In genomic region chr2:174283341-174283740, GRCm38 (mm10) we compare ENCODE assay signal across 8 mouse cellular contexts. TPM values are rescaled to one million over a fixed set of nuclear protein-coding genes. Genes with fewer than 3 reads are reported as not detected.
DNase-seq lines count a peak whose midpoint lies in the region; ATAC-seq lines count a peak whose summit lies in the region.

No protein-coding gene starts in this region.

- H3K4me2 ChIP-seq in heart, embryonic 13.5 days = peak overlapping the region; percentile 61
- H3K4me2 ChIP-seq in hindbrain, embryonic 16.5 days (ENCODE audit: low read length) = peak overlapping the region; percentile 54
- H3K4me2 ChIP-seq in midbrain, embryonic 14.5 days (ENCODE audit: low read length) = peak overlapping the region; percentile 45

- H3K4me3 ChIP-seq in heart, embryonic 13.5 days = peak overlapping the region; percentile 35
- peak overlapping the region; percentile 55 for H3K4me3 ChIP-seq in embryonic facial prominence, embryonic 10.5 days
- peak overlapping the region; percentile 30 for H3K4me3 ChIP-seq in hindbrain, embryonic 16.5 days (ENCODE audit: low read length)
- no peak overlapping the region; the same call in 1 of the 2 replicates for H3K4me3 ChIP-seq in midbrain, embryonic 14.5 days (replicated peaks; ENCODE audit: low read depth, low read length)

- no peak overlapping the region for H3K27ac ChIP-seq in heart, embryonic 13.5 days (replicated peaks)
- H3K27ac ChIP-seq in embryonic facial prominence, embryonic 10.5 days (replicated peaks) = no peak overlapping the region
- no peak overlapping the region for H3K27ac ChIP-seq in hindbrain, embryonic 16.5 days (ENCODE audit: low read depth, low read length)
- H3K27ac ChIP-seq in midbrain, embryonic 14.5 days (replicated peaks; ENCODE audit: low read depth, low read length) = no peak overlapping the region

- peaks cover 96% of the 10 kb centered on the region for H3K36me3 ChIP-seq in heart, embryonic 13.5 days
- peaks cover 100% of the 10 kb centered on the region for H3K36me3 ChIP-seq in embryonic facial prominence, embryonic 10.5 days (replicated peaks)
- H3K36me3 ChIP-seq in hindbrain, embryonic 16.5 days (ENCODE audit: control insufficient read depth, insufficient read depth, low read length) = peaks cover 36% of the 10 kb centered on the region
- peaks cover 61% of the 10 kb centered on the region for H3K36me3 ChIP-seq in midbrain, embryonic 14.5 days (ENCODE audit: control insufficient read depth, insufficient read depth, low read length)

- peaks cover 10% of the 10 kb centered on the region for H3K4me1 ChIP-seq in heart, embryonic 13.5 days
- peaks cover 12% of the 10 kb centered on the region; the same call in 1 of the 2 replicates for H3K4me1 ChIP-seq in embryonic facial prominence, embryonic 10.5 days
- H3K4me1 ChIP-seq in hindbrain, embryonic 16.5 days (ENCODE audit: control insufficient read depth, insufficient read depth, low read depth, low read length) = peaks cover 11% of the 10 kb centered on the region
- no peaks in the 10 kb centered on the region for H3K4me1 ChIP-seq in midbrain, embryonic 14.5 days (ENCODE audit: control insufficient read depth, insufficient read depth, low read length)

- H3K9ac ChIP-seq in heart, embryonic 13.5 days = no peak overlapping the region
- no peak overlapping the region for H3K9ac ChIP-seq in hindbrain, embryonic 16.5 days (ENCODE audit: low read depth, low read length)
- no peak overlapping the region for H3K9ac ChIP-seq in midbrain, embryonic 14.5 days (replicated peaks; ENCODE audit: low read length)

- no peak for ATAC-seq in heart, embryonic 13.5 days (ENCODE audit: extremely low read depth, insufficient number of reproducible peaks, low FRiP score, low TSS enrichment)
- no peak for ATAC-seq in hindbrain, embryonic 16.5 days
- ATAC-seq in midbrain, embryonic 14.5 days (ENCODE audit: low FRiP score, low TSS enrichment) = no peak

- WGBS in heart, embryonic 13.5 days = 50% methylated on average over 11 of the region's 11 CpGs
- WGBS in embryonic facial prominence, embryonic 10.5 days = 50% methylated on average over 11 of the region's 11 CpGs
- 50% methylated on average over 11 of the region's 11 CpGs for WGBS in hindbrain, embryonic 16.5 days
- 51% methylated on average over 11 of the region's 11 CpGs for WGBS in midbrain, embryonic 14.5 days

- peaks cover 31% of the 10 kb centered on the region; the same call in 1 of the 2 replicates for H3K9me3 ChIP-seq in heart, embryonic 13.5 days
- H3K9me3 ChIP-seq in embryonic facial prominence, embryonic 10.5 days = peaks cover 39% of the 10 kb centered on the region
- H3K9me3 ChIP-seq in hindbrain, embryonic 16.5 days (ENCODE audit: control insufficient read depth, low read length) = peaks cover 22% of the 10 kb centered on the region
- H3K9me3 ChIP-seq in midbrain, embryonic 14.5 days (ENCODE audit: control insufficient read depth, low read length) = peaks cover 24% of the 10 kb centered on the region

- peaks cover 63% of the 10 kb centered on the region for H3K27me3 ChIP-seq in heart, embryonic 13.5 days (replicated peaks)
- H3K27me3 ChIP-seq in embryonic facial prominence, embryonic 10.5 days (replicated peaks; ENCODE audit: low read depth, poor library complexity, severe bottlenecking) = peaks cover 52% of the 10 kb centered on the region
- H3K27me3 ChIP-seq in hindbrain, embryonic 16.5 days (replicated peaks; ENCODE audit: control insufficient read depth, insufficient read depth, low read length) = peaks cover 24% of the 10 kb centered on the region
- H3K27me3 ChIP-seq in midbrain, embryonic 14.5 days (ENCODE audit: control insufficient read depth, insufficient read depth, low read length) = peaks cover 37% of the 10 kb centered on the region

- DNase-seq in heart, adult 8-10 months (ENCODE audit: low spot score) = no peak
- no peak for DNase-seq in embryonic facial prominence, embryonic 10.5 days (ENCODE audit: low spot score)
- no peak for DNase-seq in midbrain, embryonic 14.5 days
- DNase-seq in spleen, postnatal 10 days (ENCODE audit: low spot score in 2 of 2) = no peak
- DNase-seq in MN1 (ENCODE audit: low spot score) = no peak
- no peak for DNase-seq in testis, postnatal 14 days (ENCODE audit: low spot score)

RNA-seq across cellular contexts. Expression of gene Gnas, which starts 0.8 kb away (rescaled TPM):
- polyA plus RNA-seq in heart, embryonic 13.5 days (2015; fragmentation: Nextera tagmentation; extraction: Ambion mirVana) = 1,244 and 1,252 TPM in 2 replicates
- 1,000 to 10,000 TPM; 1,172 to 1,307 (median 1,221) TPM for total RNA-seq in heart, adult 8-10 months (2022)
- 1,270 and 1,303 TPM in 2 replicates for polyA plus RNA-seq in embryonic facial prominence, embryonic 10.5 days (2016; fragmentation: Nextera tagmentation; extraction: Ambion mirVana)
- 1,030 and 1,626 TPM in 2 replicates for polyA plus RNA-seq in hindbrain, embryonic 16.5 days (2015; fragmentation: Nextera tagmentation; extraction: Ambion mirVana)
- 1,446 and 1,495 TPM in 2 replicates for polyA plus RNA-seq in midbrain, embryonic 14.5 days (2014; fragmentation: Nextera tagmentation; extraction: Ambion mirVana)
